Mouse (Mus musculus) testis, adult 2 months (tissue): ENCODE measurements at regions not wholly inside any gene's neighbourhood (a gene's known extent, or its start where the extent isn't known, plus 50 kb on each side); places are given as distances from the start of the nearest gene placed in this dataset.

Experiments used
- CTCF ChIP-seq: fragments of 200-500 bp; IDR thresholded peaks from 2 replicates; pipeline ENCODE4 v1.5.1; 2012; ENCODE audit warnings: low read depth, mild to moderate bottlenecking, inconsistent platforms, low read length, moderate library complexity; ENCODE audit not compliant: control insufficient read depth, insufficient read depth, insufficient replicate concordance
- POLR2A ChIP-seq: fragments of 200-500 bp; IDR thresholded peaks from 2 replicates; pipeline ENCODE4 v1.6.1; 2012; ENCODE audit warnings: low read depth, mild to moderate bottlenecking, inconsistent platforms, low read length, moderate library complexity; ENCODE audit not compliant: control insufficient read depth

GRCm38 (mm10) chr1:137363561-137363960 lies 403.3 kb upstream of the Nr5a2 start:
- TF ChIP-seq CTCF = no peak
- TF ChIP-seq POLR2A = no peak
